Mouse (Mus musculus) neural tube, embryonic 13.5 days (tissue): ENCODE data around the gene Rbbp7. TPM values are rescaled to one million over a fixed set of nuclear protein-coding genes. Genes with fewer than 3 reads are reported as not detected.

Source experiments
- ATAC-seq: fragments of 200-750 bp; cut with Nextera tagmentation; 2 replicates; pipeline ENCODE4 v1.8.0; 2017; ENCODE audit warnings: low read depth, mild to moderate bottlenecking, moderate TSS enrichment, moderate library complexity
- H3K27ac ChIP-seq: fragments of 300-500 bp; sonication (generic); replicated peaks from 2 replicates; pipeline ENCODE4 v1.5.1; 2015; ENCODE audit warnings: moderate library complexity, mild to moderate bottlenecking, inconsistent platforms
- H3K27me3 ChIP-seq: fragments of 300-500 bp; sonication (generic); 2 replicates; pipeline ENCODE4 v1.6.1; 2015; ENCODE audit warnings: mild to moderate bottlenecking, inconsistent platforms
- H3K36me3 ChIP-seq: fragments of 300-500 bp; sonication (generic); 2 replicates; pipeline ENCODE4 v1.6.1; 2015; ENCODE audit warnings: mild to moderate bottlenecking, inconsistent platforms
- H3K4me1 ChIP-seq: fragments of 300-500 bp; sonication (generic); replicated peaks from 2 replicates; pipeline ENCODE4 v1.6.1; 2015; ENCODE audit warnings: inconsistent platforms
- H3K4me2 ChIP-seq: fragments of 300-500 bp; sonication (generic); 2 replicates; pipeline ENCODE4 v1.6.1; 2015; ENCODE audit warnings: inconsistent platforms, mild to moderate bottlenecking, moderate library complexity
- H3K4me3 ChIP-seq: fragments of 300-500 bp; sonication (generic); 2 replicates; pipeline ENCODE4 v1.5.1; 2015; ENCODE audit warnings: mild to moderate bottlenecking, inconsistent platforms
- H3K9ac ChIP-seq: fragments of 300-500 bp; sonication (generic); 2 replicates; pipeline ENCODE4 v1.6.1; 2015; ENCODE audit warnings: moderate library complexity, mild to moderate bottlenecking, inconsistent platforms
- H3K9me3 ChIP-seq: fragments of 300-500 bp; sonication (generic); 2 replicates; pipeline ENCODE4 v1.6.1; 2016; ENCODE audit warnings: inconsistent platforms
- WGBS: fragments of 180-500 bp; shearing (Covaris S2); methylation state at CpG from one replicate; pipeline ENCODE4 v1.1.7; 2015; 5-methylcytosine and 5-hydroxymethylcytosine counted together
- polyA plus RNA-seq: library from polyadenylated mRNA; unstranded; fragments of >200 nt; fragmentation: Nextera tagmentation; extraction: Ambion mirVana; gene quantifications from 2 replicates; pipeline ENCODE4 v1.2.1, GENCODE M21; 2015

Rbbp7 gene
- 202 and 224 TPM in 2 replicates for polyA plus RNA-seq

DNA sequence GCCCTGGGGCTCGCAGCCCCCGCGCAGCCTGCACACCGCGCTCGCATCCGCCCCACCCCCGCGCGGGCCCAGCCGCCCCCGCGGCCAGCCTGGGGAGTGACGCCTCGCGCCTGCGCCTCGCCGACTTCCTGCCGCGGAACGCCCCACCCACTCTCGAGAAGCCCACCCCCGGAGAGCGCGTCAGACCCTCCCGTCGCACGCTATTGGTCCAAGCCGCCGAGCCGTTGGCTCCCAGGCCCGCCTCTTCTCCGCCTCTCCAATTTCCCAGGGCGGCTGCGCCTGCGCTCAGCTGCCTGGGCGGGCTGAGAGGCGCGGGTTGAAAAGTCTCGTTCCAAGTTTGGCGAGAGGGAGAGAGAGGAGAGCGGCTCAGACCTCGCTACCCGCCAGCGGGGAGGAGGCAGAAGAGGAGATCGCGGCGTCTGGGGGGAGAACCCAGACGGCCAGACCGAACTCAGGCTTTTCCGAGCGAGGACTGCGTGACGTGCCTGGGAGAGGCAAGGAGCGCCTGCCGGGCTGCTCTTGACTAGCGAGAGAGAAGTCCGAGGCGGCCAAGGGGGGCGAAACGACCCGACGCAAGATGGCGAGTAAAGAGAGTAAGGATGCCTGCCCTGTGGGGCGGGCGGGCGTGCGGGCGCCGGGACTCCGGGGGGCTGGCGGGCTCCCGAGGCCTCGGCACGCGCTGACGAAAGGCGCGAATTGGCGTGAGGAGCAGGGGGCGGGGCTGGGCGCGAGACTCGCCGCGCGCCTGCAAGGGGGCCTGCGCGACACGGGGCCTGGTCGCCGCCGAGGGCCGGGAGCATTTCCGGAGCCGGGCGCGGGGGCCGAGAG lies at the start of gene Rbbp7:
TSS of gene Rbbp7 (plus strand) at position 288 of the 828 bp plus-strand sequence.
- H3K9me3 ChIP-seq = no peaks in the 10 kb centered on the region
- H3K4me1 ChIP-seq = peaks cover 8% of the 10 kb centered on the region
- ATAC-seq = peak; percentile 99
- WGBS = 19% methylated on average over 89 of the region's 100 CpGs
- H3K9ac ChIP-seq = peak within 1 kb of the TSS; percentile 77
- H3K27ac ChIP-seq = peak within 1 kb of the TSS; percentile 92
- H3K4me2 ChIP-seq = peak within 1 kb of the TSS; percentile 61
- peak within 1 kb of the TSS; percentile 61 for H3K4me3 ChIP-seq
- no peaks in the 10 kb centered on the region; the same call in 1 of the 2 replicates for H3K36me3 ChIP-seq
- H3K27me3 ChIP-seq = no peaks in the 10 kb centered on the region

DNA sequence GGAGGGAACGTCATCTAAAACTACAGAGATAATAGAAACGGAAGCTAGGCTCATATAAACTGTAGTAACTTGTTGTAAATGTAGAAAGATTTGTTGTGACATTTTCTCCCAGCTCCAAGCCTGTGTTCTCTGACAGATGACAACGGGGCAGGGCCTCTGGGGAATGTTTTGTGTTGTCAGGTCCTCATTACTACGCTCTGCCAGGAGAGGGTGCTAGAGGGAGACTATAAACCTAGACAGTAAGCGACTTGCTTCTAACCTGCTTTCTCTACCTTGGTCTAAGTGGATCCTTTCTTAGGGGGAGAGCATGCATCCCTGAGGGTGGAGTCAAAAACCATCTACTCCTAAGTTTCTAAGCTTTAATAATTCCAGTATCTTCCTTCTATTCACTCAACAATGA lies 42.4 kb upstream of the Rbbp7 start:
- H3K36me3 ChIP-seq = no peaks in the 10 kb centered on the region
- H3K9me3 ChIP-seq = no peaks in the 10 kb centered on the region
- H3K27me3 ChIP-seq = no peaks in the 10 kb centered on the region
- no peak overlapping the region for H3K9ac ChIP-seq
- no peak overlapping the region for H3K4me3 ChIP-seq
- no peak for ATAC-seq
- WGBS = 25% methylated on average over 5 of the region's 5 CpGs
- no peak overlapping the region for H3K4me2 ChIP-seq
- no peak overlapping the region for H3K27ac ChIP-seq
- no peaks in the 10 kb centered on the region for H3K4me1 ChIP-seq

- H3K4me2 ChIP-seq = no peak overlapping the region
- H3K27ac ChIP-seq = no peak overlapping the region
- ATAC-seq = no peak
- no peaks in the 10 kb centered on the region for H3K36me3 ChIP-seq
- 42% methylated on average over 2 of the region's 2 CpGs for WGBS
- no peaks in the 10 kb centered on the region for H3K4me1 ChIP-seq
- no peaks in the 10 kb centered on the region for H3K9me3 ChIP-seq
- no peak overlapping the region for H3K9ac ChIP-seq
- H3K27me3 ChIP-seq = no peaks in the 10 kb centered on the region
- H3K4me3 ChIP-seq = no peak overlapping the region
Observed at GRCm38 (mm10) chrX:162719615-162720014, 40.6 kb upstream of the Rbbp7 start.

DNA sequence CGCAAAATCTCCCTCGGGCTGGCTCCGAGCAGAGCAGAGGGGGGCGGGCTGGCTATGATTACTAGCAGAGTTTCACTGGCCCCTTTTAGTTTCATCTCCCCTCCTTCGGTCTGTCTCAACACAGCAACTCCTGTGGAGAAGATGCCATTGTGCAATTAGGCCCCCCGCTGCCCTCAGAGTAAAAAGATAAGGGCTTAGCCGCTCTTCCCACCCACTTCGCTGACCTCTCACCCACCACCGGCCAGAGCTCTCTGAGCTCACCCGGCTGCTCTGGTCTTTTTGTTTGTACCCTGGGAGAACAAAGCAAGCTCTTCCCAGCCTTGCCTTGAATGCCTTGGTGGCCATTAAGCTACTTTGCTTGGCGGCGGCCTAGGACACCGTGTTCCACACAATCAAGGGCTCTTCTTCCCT lies 32.8 kb upstream of the Rbbp7 start:
- WGBS = 25% methylated on average over 13 of the region's 13 CpGs
- no peak overlapping the region for H3K27ac ChIP-seq
- no peaks in the 10 kb centered on the region for H3K9me3 ChIP-seq
- H3K36me3 ChIP-seq = no peaks in the 10 kb centered on the region
- 0 out of 2 replicates have a peak, but pooled peaks have one; percentile 40 for ATAC-seq
- 0 out of 2 replicates have a peak, but pooled peaks cover 4% of the 10 kb centered on the region for H3K4me1 ChIP-seq
- no peak overlapping the region for H3K4me3 ChIP-seq
- peak overlapping the region; percentile 14; the same call in 1 of the 2 replicates for H3K4me2 ChIP-seq
- H3K9ac ChIP-seq = no peak overlapping the region
- H3K27me3 ChIP-seq = no peaks in the 10 kb centered on the region

- no peaks in the 10 kb centered on the region for H3K36me3 ChIP-seq
- no peaks in the 10 kb centered on the region for H3K27me3 ChIP-seq
- no peak overlapping the region for H3K27ac ChIP-seq
- 27% methylated on average over 9 of the region's 9 CpGs for WGBS
- no peak for ATAC-seq
- H3K4me1 ChIP-seq = 0 out of 2 replicates have a peak, but pooled peaks cover 4% of the 10 kb centered on the region
- no peaks in the 10 kb centered on the region for H3K9me3 ChIP-seq
- H3K4me3 ChIP-seq = no peak overlapping the region
- no peak overlapping the region for H3K4me2 ChIP-seq
- H3K9ac ChIP-seq = no peak overlapping the region
Observed at GRCm38 (mm10) chrX:162727795-162728194, 32.4 kb upstream of the Rbbp7 start.

DNA sequence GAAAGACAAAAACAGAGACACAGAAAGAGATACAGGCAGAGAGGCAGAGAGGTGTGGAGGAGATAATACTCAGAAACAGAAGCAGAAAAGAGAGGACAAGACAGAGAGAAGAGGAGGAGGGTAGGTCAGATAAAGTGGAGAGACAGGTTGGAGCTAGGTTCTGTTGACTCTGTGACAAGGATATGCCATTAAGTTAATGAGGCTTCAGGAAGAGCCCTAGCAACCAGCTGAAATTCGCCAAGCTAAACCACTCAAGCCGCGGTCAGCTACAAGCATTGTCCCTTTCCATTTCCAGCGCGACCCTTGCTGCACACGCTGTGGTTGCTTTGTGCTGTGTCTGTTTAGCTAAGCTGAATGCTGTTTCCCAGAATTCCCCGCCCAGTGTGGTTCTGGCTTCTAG lies 32.0 kb upstream of the Rbbp7 start:
- WGBS = 35% methylated on average over 7 of the region's 7 CpGs
- Histone ChIP-seq H3K9ac (no peak overlapping the region), H3K4me1 (0 out of 2 replicates have a peak, but pooled peaks cover 4% of the 10 kb centered on the region), H3K4me3 (no peak overlapping the region), H3K9me3 (no peaks in the 10 kb centered on the region), H3K27ac (no peak overlapping the region), H3K4me2 (no peak overlapping the region), H3K36me3 (no peaks in the 10 kb centered on the region), H3K27me3 (no peaks in the 10 kb centered on the region)
- no peak for ATAC-seq

DNA sequence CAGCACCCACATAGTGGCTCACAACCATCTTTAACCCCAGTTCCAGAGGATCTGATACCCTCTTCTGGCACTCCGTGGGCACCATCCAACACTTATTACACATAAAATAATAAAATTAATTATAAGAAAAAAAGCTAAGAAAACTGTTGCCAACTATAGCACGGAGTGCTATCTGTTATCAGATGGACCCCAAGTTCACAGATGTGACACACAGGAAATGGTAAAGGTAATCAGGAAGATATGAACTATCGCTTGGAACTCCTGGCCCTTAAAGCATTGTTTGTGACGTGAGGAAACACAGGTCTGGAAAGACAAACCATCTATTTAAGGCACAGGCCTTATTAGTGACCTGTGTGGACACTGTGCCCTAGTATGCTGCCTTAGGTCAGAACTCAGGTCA lies 30.2 kb upstream of the Rbbp7 start:
- 90% methylated on average over 4 of the region's 4 CpGs for WGBS
- Histone ChIP-seq H3K9ac (no peak overlapping the region), H3K4me3 (no peak overlapping the region), H3K4me1 (0 out of 2 replicates have a peak, but pooled peaks cover 4% of the 10 kb centered on the region), H3K36me3 (no peaks in the 10 kb centered on the region), H3K4me2 (no peak overlapping the region), H3K27me3 (no peaks in the 10 kb centered on the region), H3K27ac (no peak overlapping the region), H3K9me3 (no peaks in the 10 kb centered on the region)
- ATAC-seq = no peak

DNA sequence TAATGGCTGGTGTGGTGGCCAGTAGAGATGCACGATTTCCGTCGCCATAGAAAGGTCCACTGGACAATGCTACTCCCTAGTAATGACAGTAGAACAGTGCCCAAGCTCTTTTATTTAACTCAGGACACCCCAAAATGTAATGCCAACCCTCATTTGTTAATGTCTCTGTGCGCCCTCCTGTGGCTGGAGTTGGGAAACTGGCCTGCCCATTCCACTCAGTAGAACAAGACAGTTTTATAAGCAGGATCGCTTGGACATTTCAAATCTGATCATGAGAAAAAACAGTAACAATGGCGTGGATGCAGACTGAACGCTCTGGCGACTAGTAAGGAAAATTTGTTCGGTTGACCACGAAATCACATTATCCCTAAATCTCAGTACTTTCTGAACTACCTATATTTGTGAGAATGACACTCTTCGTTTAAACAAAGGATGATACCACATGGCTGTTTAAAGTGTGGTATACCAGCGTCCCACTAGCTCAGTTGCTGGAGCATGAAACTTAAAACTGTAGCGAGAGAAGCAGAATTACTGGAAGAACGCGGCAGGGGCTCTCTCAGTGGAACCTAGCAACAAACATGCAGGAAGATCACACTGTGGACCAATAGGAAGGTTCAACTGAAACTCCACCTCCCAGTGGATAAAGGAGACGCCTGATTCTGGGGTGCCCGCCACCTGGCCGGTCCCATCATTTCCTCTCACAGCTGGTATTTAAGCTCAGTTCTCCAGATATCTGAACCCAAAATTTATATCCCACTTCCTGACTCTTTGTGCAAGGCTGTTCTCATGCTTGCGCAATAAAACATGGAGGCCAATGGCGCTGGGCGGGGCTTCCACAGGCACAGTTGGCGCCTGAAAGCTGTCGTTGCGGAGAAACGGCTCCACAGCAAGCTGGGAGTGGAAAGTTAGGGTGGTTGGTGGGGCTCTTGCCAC lies 24.9 kb upstream of the Rbbp7 start:
- Histone ChIP-seq H3K27ac (peak overlapping the region; percentile 89), H3K36me3 (no peaks in the 10 kb centered on the region), H3K27me3 (no peaks in the 10 kb centered on the region), H3K9ac (peak overlapping the region; percentile 63), H3K9me3 (no peaks in the 10 kb centered on the region), H3K4me1 (no peaks in the 10 kb centered on the region), H3K4me2 (peak overlapping the region; percentile 55), H3K4me3 (peak overlapping the region; percentile 40)
- ATAC-seq = peak; percentile 91
- 25% methylated on average over 25 of the region's 25 CpGs for WGBS

GRCm38 (mm10) chrX:162736140-162736659 lies 24.0 kb upstream of the Rbbp7 start:
- peak overlapping the region; percentile 55 for H3K4me2 ChIP-seq
- H3K27ac ChIP-seq = peak overlapping the region; percentile 89
- peak overlapping the region; percentile 40 for H3K4me3 ChIP-seq
- peak; percentile 59 for ATAC-seq
- no peaks in the 10 kb centered on the region for H3K36me3 ChIP-seq
- H3K9me3 ChIP-seq = no peaks in the 10 kb centered on the region
- H3K4me1 ChIP-seq = no peaks in the 10 kb centered on the region
- 30% methylated on average over 9 of the region's 9 CpGs for WGBS
- no peaks in the 10 kb centered on the region for H3K27me3 ChIP-seq
- peak overlapping the region; percentile 63 for H3K9ac ChIP-seq

DNA sequence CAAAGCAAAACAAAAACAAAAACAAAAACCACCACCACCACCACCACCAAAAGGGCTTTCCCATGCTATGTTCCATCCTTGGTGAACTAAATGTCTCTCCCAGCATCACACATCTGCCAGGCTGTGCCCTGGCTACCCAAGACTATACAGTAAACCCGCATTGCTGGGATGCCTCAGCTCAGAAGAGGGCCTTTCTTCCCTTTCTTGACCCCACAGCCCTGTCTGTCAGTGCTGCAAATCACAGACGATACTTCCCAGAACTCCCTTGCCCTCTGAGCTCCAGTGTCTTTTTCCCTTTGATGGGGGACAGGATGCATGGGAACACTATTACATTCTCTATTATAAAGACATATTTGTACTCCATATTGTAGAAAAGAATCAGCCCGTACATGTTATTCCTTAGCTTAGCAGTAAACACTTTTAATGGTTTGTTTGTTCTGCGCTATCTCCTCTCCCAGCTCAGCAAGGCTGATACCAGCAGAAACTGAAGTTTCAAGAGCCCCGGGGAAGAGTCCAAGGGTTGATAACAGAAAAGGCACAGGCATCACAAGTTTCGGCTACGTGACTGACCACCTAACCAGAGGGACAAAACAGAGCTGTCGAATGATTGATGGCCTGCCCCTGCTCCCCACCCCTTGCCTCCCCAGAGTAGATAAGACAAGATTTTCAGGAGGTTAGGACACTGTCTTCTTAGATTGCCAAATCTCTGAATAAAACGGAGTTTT lies 11.3 kb upstream of the Rbbp7 start:
- Histone ChIP-seq H3K4me1 (no peaks in the 10 kb centered on the region), H3K36me3 (no peaks in the 10 kb centered on the region), H3K9me3 (no peaks in the 10 kb centered on the region), H3K4me2 (no peak overlapping the region), H3K9ac (no peak overlapping the region), H3K27me3 (peaks cover 23% of the 10 kb centered on the region), H3K4me3 (no peak overlapping the region), H3K27ac (no peak overlapping the region)
- 57% methylated on average over 9 of the region's 9 CpGs for WGBS
- no peak for ATAC-seq

DNA sequence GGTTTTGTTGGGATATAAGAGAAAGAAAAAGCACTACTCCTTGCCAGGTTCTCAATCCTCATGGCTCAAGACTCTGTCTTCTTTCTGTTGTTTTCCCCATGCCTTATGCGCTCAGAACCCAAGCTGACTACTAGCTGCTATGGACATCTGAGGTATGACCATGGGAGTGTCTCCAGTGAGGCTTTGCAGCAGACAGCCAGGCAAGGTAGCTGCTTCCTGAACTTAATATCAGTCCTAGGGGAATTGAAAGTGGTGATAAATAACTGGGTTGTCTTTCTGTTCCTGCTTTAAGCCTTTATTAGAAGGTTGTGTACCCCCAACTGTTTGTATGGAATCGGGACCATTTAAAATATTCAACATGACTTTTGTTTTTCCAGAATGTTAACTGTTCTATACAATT lies 7.8 kb upstream of the Rbbp7 start:
- no peaks in the 10 kb centered on the region for H3K4me1 ChIP-seq
- H3K27ac ChIP-seq = no peak overlapping the region
- H3K9me3 ChIP-seq = no peaks in the 10 kb centered on the region
- no peak overlapping the region for H3K4me3 ChIP-seq
- no peak overlapping the region for H3K4me2 ChIP-seq
- H3K36me3 ChIP-seq = no peaks in the 10 kb centered on the region
- no peak for ATAC-seq
- WGBS = 92% methylated on average over 2 of the region's 2 CpGs
- no peak overlapping the region for H3K9ac ChIP-seq
- H3K27me3 ChIP-seq = peaks cover 18% of the 10 kb centered on the region; the same call in 1 of the 2 replicates
